Mouse (Mus musculus) embryonic fibroblast, embryonic 13.5 days (primary cell): ENCODE results near the gene Gm36245.
"Not testable (repeated sequence)": the region's sequence is repeated elsewhere in the genome, so short reads cannot be mapped to it uniquely, and the experiment has no call there.

ENCODE experiments used
- CTCF ChIP-seq: IDR thresholded peaks from 2 replicates; pipeline ENCODE4 v1.5.1; 2011; ENCODE audit warnings: mild to moderate bottlenecking, control low read depth, low read length, moderate library complexity, borderline replicate concordance; ENCODE audit not compliant: insufficient read depth
- POLR2A ChIP-seq: IDR thresholded peaks from 2 replicates; pipeline ENCODE4 v1.6.1; 2011; ENCODE audit warnings: low read depth, mild to moderate bottlenecking, control low read depth, low read length, moderate library complexity

- TF ChIP-seq POLR2A, CTCF: not testable (repeated sequence)
These were observed 29.6 kb downstream of the Gm36245 start for GRCm38 (mm10) chr15:77628647-77629046.
